Mouse (Mus musculus) heart, embryonic 14.5 days (tissue): Measurements from ENCODE around the gene Cdhr1. TPM values are rescaled to one million over a fixed set of nuclear protein-coding genes. Genes with fewer than 3 reads are reported as not detected.
"Not testable (repeated sequence)": the region's sequence is repeated elsewhere in the genome, so short reads cannot be mapped to it uniquely, and the experiment has no call there.

Source experiments
- ATAC-seq: fragments of 200-750 bp; cut with Nextera tagmentation; 2 replicates; pipeline ENCODE4 v1.8.0; 2017; ENCODE audit warnings: low read depth, moderate TSS enrichment; ENCODE audit not compliant: insufficient number of reproducible peaks, insufficient read depth, low FRiP score
- H3K27ac ChIP-seq, 2 experiments: fragments of 200-500 bp in 1 of 2; fragments of 300-500 bp in 1 of 2; sonication (generic) in 1 of 2; replicated peaks in 1 of 2; 2 replicates each; pipeline ENCODE4 v1.5.1; 2012 to 2014; ENCODE audit warnings: low read depth in 2 of 2, low read length in 2 of 2, control low read depth in 1 of 2, mild to moderate bottlenecking in 1 of 2, mixed read lengths in 1 of 2; ENCODE audit not compliant: control insufficient read depth in 1 of 2, insufficient read depth in 1 of 2
- H3K27me3 ChIP-seq: fragments of 300-500 bp; sonication (generic); 2 replicates; pipeline ENCODE4 v1.6.1; 2014; ENCODE audit warnings: mild to moderate bottlenecking, low read length, control low read depth; ENCODE audit not compliant: control insufficient read depth, insufficient read depth
- H3K36me3 ChIP-seq: fragments of 300-500 bp; sonication (generic); 2 replicates; pipeline ENCODE4 v1.6.1; 2014; ENCODE audit warnings: mild to moderate bottlenecking, control low read depth, low read length, mixed read lengths; ENCODE audit not compliant: control insufficient read depth, insufficient read depth
- H3K4me1 ChIP-seq, 2 experiments: fragments of 200-500 bp in 1 of 2; fragments of 300-500 bp in 1 of 2; sonication (generic) in 1 of 2; 2 replicates each; pipeline ENCODE4 v1.6.1; 2012 to 2014; ENCODE audit warnings: low read length in 2 of 2, control low read depth in 1 of 2, mixed read lengths in 1 of 2; ENCODE audit not compliant: control insufficient read depth in 2 of 2, insufficient read depth in 2 of 2
- H3K4me2 ChIP-seq: fragments of 300-500 bp; sonication (generic); 2 replicates; pipeline ENCODE4 v1.6.1; 2014; ENCODE audit warnings: mild to moderate bottlenecking, low read length
- H3K4me3 ChIP-seq, 2 experiments: fragments of 200-500 bp in 1 of 2; fragments of 300-500 bp in 1 of 2; sonication (generic) in 1 of 2; 2 replicates each; pipeline ENCODE4 v1.5.1; 2012 to 2014; ENCODE audit warnings: low read length in 2 of 2, mild to moderate bottlenecking in 2 of 2, control low read depth in 1 of 2, low read depth in 1 of 2, moderate library complexity in 1 of 2; ENCODE audit not compliant: control insufficient read depth in 1 of 2, insufficient read depth in 1 of 2
- H3K9ac ChIP-seq: fragments of 300-500 bp; sonication (generic); 2 replicates; pipeline ENCODE4 v1.6.1; 2014; ENCODE audit warnings: mild to moderate bottlenecking, low read length
- H3K9me3 ChIP-seq: fragments of 300-500 bp; sonication (generic); 2 replicates; pipeline ENCODE4 v1.6.1; 2016; ENCODE audit warnings: low read length, control low read depth; ENCODE audit not compliant: control insufficient read depth
- whole genome bisulfite sequencing: fragments of 180-500 bp; shearing (Covaris S2); extraction: QIAGEN DNeasy Blood & Tissue Kit; methylation state at CpG from one replicate; pipeline ENCODE4 v1.1.7; 2014; 5-methylcytosine and 5-hydroxymethylcytosine counted together
- polyA plus RNA-seq: library from polyadenylated mRNA; unstranded; fragments of >200 nt; fragmentation: Nextera tagmentation; extraction: Ambion mirVana; gene quantifications from 2 replicates; pipeline ENCODE4 v1.2.1, GENCODE M21; 2014

Cdhr1 gene
- polyA plus RNA-seq = 0.22 and 0.31 TPM in 2 replicates

- H3K4me1 ChIP-seq = peaks cover 5 to 9% of the 10 kb centered on the region in 2 experiments; a peak in 2 of 4 replicates
- H3K27me3 ChIP-seq = peaks cover 50% of the 10 kb centered on the region
- H3K36me3 ChIP-seq = no peaks in the 10 kb centered on the region
- under 1% methylated on average over 30 of the region's 30 CpGs for WGBS
- peak within 1 kb of the TSS; percentile 55 for H3K9ac ChIP-seq
- ATAC-seq = 0 out of 2 replicates have a peak, but pooled peaks have one; percentile 18
- H3K27ac ChIP-seq = no peak within 1 kb of the TSS
- H3K9me3 ChIP-seq = no peaks in the 10 kb centered on the region
- peak within 1 kb of the TSS; percentile 16 to 34; a peak in 3 of 4 replicates for H3K4me3 ChIP-seq
- H3K4me2 ChIP-seq = peak within 1 kb of the TSS; percentile 67
These were observed at the start of gene Cdhr1 for GRCm38 (mm10) chr14:37097956-37098530. TSS of gene Cdhr1 (minus strand) at chr14:37098347.

- WGBS = 68% methylated on average over 8 of the region's 8 CpGs
- H3K9me3 ChIP-seq = no peaks in the 10 kb centered on the region
- ATAC-seq = no peak
- peaks cover 0 to 1% of the 10 kb centered on the region in 2 experiments; a peak in 1 of 4 replicates for H3K4me1 ChIP-seq
- H3K36me3 ChIP-seq = no peaks in the 10 kb centered on the region
- no peak overlapping the region for H3K4me2 ChIP-seq
- H3K4me3 ChIP-seq = no peak overlapping the region
- no peak overlapping the region for H3K9ac ChIP-seq
- H3K27me3 ChIP-seq = no peaks in the 10 kb centered on the region
- H3K27ac ChIP-seq = no peak overlapping the region
These were observed 41.0 kb upstream of the Cdhr1 start for GRCm38 (mm10) chr14:37139051-37139710.

- not testable (repeated sequence) for H3K27ac ChIP-seq, H3K4me3 ChIP-seq, H3K36me3 ChIP-seq, H3K9me3 ChIP-seq, ATAC-seq, H3K27me3 ChIP-seq, H3K4me2 ChIP-seq, H3K9ac ChIP-seq
- peaks cover 2 to 11% of the 10 kb centered on the region in 2 experiments; a peak in 2 of 4 replicates for H3K4me1 ChIP-seq
- 68% methylated on average over 2 of the region's 3 CpGs for WGBS
These were observed 39.4 kb upstream of the Cdhr1 start for GRCm38 (mm10) chr14:37137596-37137995.

GRCm38 (mm10) chr14:37136110-37136509 is 38.0 kb upstream of the Cdhr1 start:
- H3K4me1 ChIP-seq = peaks cover 2 to 11% of the 10 kb centered on the region in 2 experiments; a peak in 2 of 4 replicates

GRCm38 (mm10) chr14:37135671-37136070 is 37.5 kb upstream of the Cdhr1 start:
- Histone ChIP-seq H3K27me3 (no peaks in the 10 kb centered on the region), H3K27ac (peak overlapping the region in 1 of 2 experiments; percentile 57; a peak in 1 of 4 replicates), H3K4me2 (peak overlapping the region; percentile 81), H3K9ac (peak overlapping the region; percentile 90), H3K4me1 (peaks cover 2 to 11% of the 10 kb centered on the region in 2 experiments; a peak in 2 of 4 replicates), H3K36me3 (peaks cover 29% of the 10 kb centered on the region), H3K4me3 (peak overlapping the region; percentile 79 to 90), H3K9me3 (no peaks in the 10 kb centered on the region)
- 3% methylated on average over 10 of the region's 10 CpGs for WGBS
- ATAC-seq = no peak

More at GRCm38 (mm10) chr14:37136110-37136509, 38.0 kb upstream of the Cdhr1 start:
- H3K36me3 ChIP-seq = peaks cover 24% of the 10 kb centered on the region
- H3K9me3 ChIP-seq = no peaks in the 10 kb centered on the region
- no peak overlapping the region for H3K9ac ChIP-seq
- H3K27ac ChIP-seq = no peak overlapping the region
- 79% methylated on average over 4 of the region's 4 CpGs for WGBS
- H3K4me2 ChIP-seq = peak overlapping the region; percentile 81; the same call in 1 of the 2 replicates
- ATAC-seq = no peak
- no peak overlapping the region for H3K4me3 ChIP-seq
- no peaks in the 10 kb centered on the region for H3K27me3 ChIP-seq

- peaks cover 2 to 11% of the 10 kb centered on the region in 2 experiments; a peak in 2 of 4 replicates for H3K4me1 ChIP-seq
- WGBS = under 1% methylated on average over 38 of the region's 38 CpGs
- peak within 1 kb of the TSS; percentile 81 for H3K4me2 ChIP-seq
- H3K9me3 ChIP-seq = no peaks in the 10 kb centered on the region
- H3K4me3 ChIP-seq = peak within 1 kb of the TSS; percentile 79 to 90
- no peaks in the 10 kb centered on the region for H3K27me3 ChIP-seq
- peaks cover 34% of the 10 kb centered on the region for H3K36me3 ChIP-seq
- peak within 1 kb of the TSS; percentile 88 to 90 for H3K27ac ChIP-seq
- ATAC-seq = peak; percentile 99
- H3K9ac ChIP-seq = peak within 1 kb of the TSS; percentile 90
These were observed 37.0 kb upstream of the Cdhr1 start, which contains the start of gene Ghitm for GRCm38 (mm10) chr14:37135127-37135593. TSS of gene Ghitm (minus strand) at chr14:37135272.

GRCm38 (mm10) chr14:37134304-37135126 is 36.4 kb upstream of the Cdhr1 start:
- Histone ChIP-seq H3K36me3 (peaks cover 40% of the 10 kb centered on the region), H3K4me1 (peaks cover 2 to 11% of the 10 kb centered on the region in 2 experiments; a peak in 2 of 4 replicates), H3K9me3 (no peaks in the 10 kb centered on the region), H3K4me3 (peak overlapping the region; percentile 79 to 90), H3K27me3 (no peaks in the 10 kb centered on the region), H3K4me2 (peak overlapping the region; percentile 62), H3K9ac (peak overlapping the region; percentile 90), H3K27ac (peak overlapping the region; percentile 88 to 90)
- ATAC-seq = peak; percentile 7
- 1% methylated on average over 40 of the region's 40 CpGs for WGBS
